In the genomic region with DNA sequence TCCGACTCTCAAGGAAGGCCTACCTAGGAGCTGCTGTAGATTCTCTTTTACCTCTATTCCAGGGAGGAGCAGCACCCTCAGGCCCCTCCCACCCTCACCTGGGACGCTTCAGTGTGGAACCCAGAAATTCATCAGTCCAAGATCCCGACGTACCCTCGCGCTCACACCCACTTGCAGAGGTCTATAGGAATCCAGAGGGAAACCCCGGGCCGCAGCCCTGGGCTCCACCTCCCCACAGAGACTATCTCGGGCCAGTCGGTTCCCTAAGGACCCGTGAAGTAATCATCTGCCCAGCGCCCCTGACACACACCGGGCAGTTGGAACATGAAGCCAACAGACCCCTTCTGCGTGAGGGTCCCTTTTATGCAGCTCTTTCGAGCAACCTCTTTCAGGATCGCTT, we compare ENCODE assay signal across 8 mouse cellular contexts. TPM values are rescaled to one million over a fixed set of nuclear protein-coding genes. Genes with fewer than 3 reads are reported as not detected.
DNase-seq lines count a peak whose midpoint lies in the region; ATAC-seq and TF ChIP-seq lines count a peak whose summit lies in the region.

No protein-coding gene starts in this region.

- H3K4me2 ChIP-seq in embryonic facial prominence, embryonic 11.5 days (ENCODE audit: low read depth, low read length): peak overlapping the region; percentile 62
- H3K4me2 ChIP-seq in intestine, embryonic 14.5 days (ENCODE audit: low read length): peak overlapping the region; percentile 70
- peak overlapping the region; percentile 78 for H3K4me2 ChIP-seq in neural tube, embryonic 13.5 days

- WGBS in embryonic facial prominence, embryonic 11.5 days: 4% methylated on average over 16 of the region's 16 CpGs
- 2% methylated on average over 16 of the region's 16 CpGs for WGBS in intestine, embryonic 14.5 days
- 3% methylated on average over 16 of the region's 16 CpGs for WGBS in neural tube, embryonic 13.5 days

- H3ac ChIP-seq in C2C12 (ENCODE audit: control insufficient read depth, insufficient read length, low read depth): peak overlapping the region; percentile 78

- no peaks in the 10 kb centered on the region for H3K27me3 ChIP-seq in C2C12 (ENCODE audit: control insufficient read depth, insufficient read depth, insufficient read length)
- H3K27me3 ChIP-seq in embryonic facial prominence, embryonic 11.5 days (ENCODE audit: control insufficient read depth, insufficient read depth, low read length): no peaks in the 10 kb centered on the region
- no peaks in the 10 kb centered on the region for H3K27me3 ChIP-seq in intestine, embryonic 14.5 days (replicated peaks; ENCODE audit: control insufficient read depth, insufficient read depth, low read length)
- no peaks in the 10 kb centered on the region for H3K27me3 ChIP-seq in neural tube, embryonic 13.5 days

- peak; percentile 95 for DNase-seq in heart, adult 11 months
- DNase-seq in heart, adult 18-20 months: no peak
- no peak for DNase-seq in embryonic facial prominence, embryonic 11.5 days (ENCODE audit: low spot score)
- DNase-seq in intestine, embryonic 14.5 days (ENCODE audit: low spot score): no peak
- no peak for DNase-seq in layer of hippocampus, postnatal 36 days
- no peak for DNase-seq in adrenal gland, adult 2 months

- H3K9ac ChIP-seq in embryonic facial prominence, embryonic 11.5 days (replicated peaks; ENCODE audit: low read length): peak overlapping the region; percentile 84
- peak overlapping the region; percentile 64 for H3K9ac ChIP-seq in intestine, embryonic 14.5 days (ENCODE audit: low read length)
- H3K9ac ChIP-seq in neural tube, embryonic 13.5 days: peak overlapping the region; percentile 90

- no peaks in the 10 kb centered on the region for H3K9me3 ChIP-seq in embryonic facial prominence, embryonic 11.5 days (replicated peaks; ENCODE audit: control insufficient read depth, low read length)
- no peaks in the 10 kb centered on the region for H3K9me3 ChIP-seq in intestine, embryonic 14.5 days (ENCODE audit: control insufficient read depth, low read length)
- no peaks in the 10 kb centered on the region for H3K9me3 ChIP-seq in neural tube, embryonic 13.5 days

- no peaks in the 10 kb centered on the region for H3K4me1 ChIP-seq in embryonic facial prominence, embryonic 11.5 days (ENCODE audit: control insufficient read depth, insufficient read depth, low read length)
- H3K4me1 ChIP-seq in intestine, embryonic 14.5 days (replicated peaks; ENCODE audit: control insufficient read depth, insufficient read depth, low read length): peaks cover 10% of the 10 kb centered on the region; the same call in 1 of the 2 replicates
- H3K4me1 ChIP-seq in neural tube, embryonic 13.5 days (replicated peaks): peaks cover 21% of the 10 kb centered on the region

- 0 out of 2 replicates have a peak, but pooled peaks have one; percentile 5 for ATAC-seq in embryonic facial prominence, embryonic 11.5 days (replicated peaks; ENCODE audit: insufficient number of reproducible peaks, low FRiP score, low TSS enrichment, low read depth)
- ATAC-seq in intestine, embryonic 14.5 days (replicated peaks; ENCODE audit: low FRiP score, low TSS enrichment, low read depth): peak; percentile 10; the same call in 1 of the 2 replicates
- ATAC-seq in neural tube, embryonic 13.5 days (ENCODE audit: low read depth): peak; percentile 49

- H3K27ac ChIP-seq in embryonic facial prominence, embryonic 11.5 days (replicated peaks; ENCODE audit: low read depth, low read length): peak overlapping the region; percentile 39; the same call in 1 of the 2 replicates
- peak overlapping the region; percentile 43 for H3K27ac ChIP-seq in intestine, embryonic 14.5 days (ENCODE audit: low read depth)
- peak overlapping the region; percentile 92 for H3K27ac ChIP-seq in neural tube, embryonic 13.5 days (replicated peaks)

- no peaks in the 10 kb centered on the region for H3K79me3 ChIP-seq in C2C12 (ENCODE audit: low read depth)

- no peaks in the 10 kb centered on the region for H3K36me3 ChIP-seq in C2C12 (ENCODE audit: control insufficient read depth, insufficient read depth)
- peaks cover 4% of the 10 kb centered on the region for H3K36me3 ChIP-seq in embryonic facial prominence, embryonic 11.5 days (replicated peaks; ENCODE audit: control insufficient read depth, insufficient read depth, low read depth, low read length)
- peaks cover 25% of the 10 kb centered on the region for H3K36me3 ChIP-seq in intestine, embryonic 14.5 days (ENCODE audit: control insufficient read depth, insufficient read depth, low read length)
- peaks cover 33% of the 10 kb centered on the region for H3K36me3 ChIP-seq in neural tube, embryonic 13.5 days

- peak overlapping the region; percentile 59 for H3K4me3 ChIP-seq in C2C12 (ENCODE audit: insufficient read depth, poor library complexity, severe bottlenecking)
- peak overlapping the region; percentile 71 for H3K4me3 ChIP-seq in embryonic facial prominence, embryonic 11.5 days (ENCODE audit: low read depth, low read length)
- H3K4me3 ChIP-seq in intestine, embryonic 14.5 days (ENCODE audit: low read depth, low read length): peak overlapping the region; percentile 92
- peak overlapping the region; percentile 77 for H3K4me3 ChIP-seq in neural tube, embryonic 13.5 days

- no peak for TF ChIP-seq CTCF in C2C12 (IDR thresholded peaks at IDR 0.05; ENCODE audit: control insufficient read depth, insufficient read depth, insufficient read length)

- H3K79me2 ChIP-seq in C2C12 (ENCODE audit: control insufficient read depth, insufficient read depth): peaks cover 11% of the 10 kb centered on the region

TF ChIP-seq in C2C12, 6 proteins besides CTCF, POLR2A, EP300 and RAD21:
- TF ChIP-seq MAX (IDR thresholded peaks at IDR 0.05) (no peak), CEBPB (IDR thresholded peaks at IDR 0.05; ENCODE audit: low read depth) (no peak), MYOD1 (IDR thresholded peaks at IDR 0.05; ENCODE audit: control insufficient read depth, insufficient read length, low read depth) (no peak), MYOG (IDR thresholded peaks at IDR 0.05; ENCODE audit: control insufficient read depth, extremely low read depth, insufficient read length) (no peak), FOSL1 (IDR thresholded peaks at IDR 0.05; ENCODE audit: insufficient read depth, low read length, poor library complexity, severe bottlenecking) (no peak)

RNA-seq across cellular contexts. Expression of gene Gatd1, which starts 0.6 kb away (rescaled TPM):
- total RNA-seq in heart, adult 18-20 months (2021): 10 to 100 TPM; 11.3 to 12.4 TPM
- 14.9 TPM for polyA plus RNA-seq in C2C12 (2012; fragmentation: generic; extraction: Trizol)
- polyA plus RNA-seq in embryonic facial prominence, embryonic 11.5 days (2014; fragmentation: Nextera tagmentation; extraction: Ambion mirVana): 44.6 and 51.0 TPM in 2 replicates
- 49.2 and 56.2 TPM in 2 replicates for polyA plus RNA-seq in intestine, embryonic 14.5 days (2014; fragmentation: Nextera tagmentation; extraction: Ambion mirVana)
- polyA plus RNA-seq in neural tube, embryonic 13.5 days (2015; fragmentation: Nextera tagmentation; extraction: Ambion mirVana): 47.0 and 51.4 TPM in 2 replicates
- total RNA-seq in layer of hippocampus, postnatal 36 days (2021): 10 to 100 TPM; 42.2 to 48.4 TPM
- total RNA-seq in adrenal gland, adult 2 months (2021): 10 to 100 TPM; 29.7 to 41.1 TPM
- polyA plus RNA-seq in adrenal gland, adult 2 months (2012; rRNA removed): 49.5 and 58.2 TPM in 2 replicates

RNA-seq across cellular contexts. Expression of gene Cend1, which starts 16.0 kb away (rescaled TPM):
- 1 to 10 TPM in 1 of 2 experiments, under 1 TPM in 1; 0.80 to 1.3 TPM for total RNA-seq in heart, adult 18-20 months (2021)
- polyA plus RNA-seq in C2C12 (2012; fragmentation: generic; extraction: Trizol): 2.4 TPM
- polyA plus RNA-seq in embryonic facial prominence, embryonic 11.5 days (2014; fragmentation: Nextera tagmentation; extraction: Ambion mirVana): 2.5 and 3.7 TPM in 2 replicates
- polyA plus RNA-seq in intestine, embryonic 14.5 days (2014; fragmentation: Nextera tagmentation; extraction: Ambion mirVana): 1.5 and 1.8 TPM in 2 replicates
- 94.3 and 111 TPM in 2 replicates for polyA plus RNA-seq in neural tube, embryonic 13.5 days (2015; fragmentation: Nextera tagmentation; extraction: Ambion mirVana)
- 100 to 1,000 TPM; 250 to 269 TPM for total RNA-seq in layer of hippocampus, postnatal 36 days (2021)
- total RNA-seq in adrenal gland, adult 2 months (2021): 1 to 10 TPM; 1.6 to 2.8 TPM
- 1.00 and 1.2 TPM in 2 replicates for polyA plus RNA-seq in adrenal gland, adult 2 months (2012; rRNA removed)

RNA-seq across cellular contexts. Expression of gene Taldo1, which starts 21.3 kb away (rescaled TPM):
- total RNA-seq in heart, adult 18-20 months (2021): 100 to 1,000 TPM; 106 to 141 TPM
- 252 TPM for polyA plus RNA-seq in C2C12 (2012; fragmentation: generic; extraction: Trizol)
- 340 and 364 TPM in 2 replicates for polyA plus RNA-seq in embryonic facial prominence, embryonic 11.5 days (2014; fragmentation: Nextera tagmentation; extraction: Ambion mirVana)
- polyA plus RNA-seq in intestine, embryonic 14.5 days (2014; fragmentation: Nextera tagmentation; extraction: Ambion mirVana): 339 and 344 TPM in 2 replicates
- polyA plus RNA-seq in neural tube, embryonic 13.5 days (2015; fragmentation: Nextera tagmentation; extraction: Ambion mirVana): 328 and 340 TPM in 2 replicates
- 100 to 1,000 TPM; 119 to 121 TPM for total RNA-seq in layer of hippocampus, postnatal 36 days (2021)
- total RNA-seq in adrenal gland, adult 2 months (2021): 100 to 1,000 TPM; 640 to 700 TPM
- 260 and 309 TPM in 2 replicates for polyA plus RNA-seq in adrenal gland, adult 2 months (2012; rRNA removed)

RNA-seq across cellular contexts. Expression of gene Slc25a22, which starts 24.4 kb away (rescaled TPM):
- 10 to 100 TPM; 45.6 to 59.1 TPM for total RNA-seq in heart, adult 18-20 months (2021)
- polyA plus RNA-seq in C2C12 (2012; fragmentation: generic; extraction: Trizol): 16.2 TPM
- polyA plus RNA-seq in embryonic facial prominence, embryonic 11.5 days (2014; fragmentation: Nextera tagmentation; extraction: Ambion mirVana): 27.4 and 30.4 TPM in 2 replicates
- 34.7 and 35.3 TPM in 2 replicates for polyA plus RNA-seq in intestine, embryonic 14.5 days (2014; fragmentation: Nextera tagmentation; extraction: Ambion mirVana)
- polyA plus RNA-seq in neural tube, embryonic 13.5 days (2015; fragmentation: Nextera tagmentation; extraction: Ambion mirVana): 59.6 and 66.7 TPM in 2 replicates
- 100 to 1,000 TPM; 319 to 341 TPM for total RNA-seq in layer of hippocampus, postnatal 36 days (2021)
- total RNA-seq in adrenal gland, adult 2 months (2021): 100 to 1,000 TPM; 125 to 172 TPM
- 234 and 236 TPM in 2 replicates for polyA plus RNA-seq in adrenal gland, adult 2 months (2012; rRNA removed)

RNA-seq across cellular contexts. Expression of gene Pidd1, which starts 30.5 kb away (rescaled TPM):
- total RNA-seq in heart, adult 18-20 months (2021): under 1 TPM; 0.21 to 0.42 TPM
- polyA plus RNA-seq in C2C12 (2012; fragmentation: generic; extraction: Trizol): 9.5 TPM
- 9.1 and 10.1 TPM in 2 replicates for polyA plus RNA-seq in embryonic facial prominence, embryonic 11.5 days (2014; fragmentation: Nextera tagmentation; extraction: Ambion mirVana)
- 10.6 and 11.5 TPM in 2 replicates for polyA plus RNA-seq in intestine, embryonic 14.5 days (2014; fragmentation: Nextera tagmentation; extraction: Ambion mirVana)
- 3.8 and 3.9 TPM in 2 replicates for polyA plus RNA-seq in neural tube, embryonic 13.5 days (2015; fragmentation: Nextera tagmentation; extraction: Ambion mirVana)
- total RNA-seq in layer of hippocampus, postnatal 36 days (2021): 1 to 10 TPM in 1 of 2 experiments, under 1 TPM in 1; 0.66 to 1.1 TPM
- 1 to 10 TPM; 1.4 to 1.5 TPM for total RNA-seq in adrenal gland, adult 2 months (2021)
- polyA plus RNA-seq in adrenal gland, adult 2 months (2012; rRNA removed): 9.2 and 11.2 TPM in 2 replicates

Comparison
In these comparisons a context has a peak if more than half of its experiments do, and no peak if none do; other contexts are left out.
1. H3K27ac ChIP-seq: peak in every context shown above with its lines; median percentile 92 in neural tube, embryonic 13.5 days; 43 in intestine, embryonic 14.5 days; 39 in embryonic facial prominence, embryonic 11.5 days.
2. RNA of gene Cend1, which starts 16.0 kb away (polyA plus RNA-seq): 94.3 to 111 TPM in neural tube, embryonic 13.5 days; 2.5 to 3.7 TPM in embryonic facial prominence, embryonic 11.5 days, 2.4 TPM in C2C12 (single experiment), 1.5 to 1.8 TPM in intestine, embryonic 14.5 days and 1.00 to 1.2 TPM in adrenal gland, adult 2 months; every median in the first group is over 10 times any median in the second.
3. Peak in every context shown above with its lines, with median percentiles within 50 percentile points of each other: H3K4me3 ChIP-seq, ATAC-seq, H3K4me2 ChIP-seq and H3K9ac ChIP-seq.